Mouse (Mus musculus): ENCODE measurements around the gene Tmem200b.

Gene Tmem200b

DNA sequence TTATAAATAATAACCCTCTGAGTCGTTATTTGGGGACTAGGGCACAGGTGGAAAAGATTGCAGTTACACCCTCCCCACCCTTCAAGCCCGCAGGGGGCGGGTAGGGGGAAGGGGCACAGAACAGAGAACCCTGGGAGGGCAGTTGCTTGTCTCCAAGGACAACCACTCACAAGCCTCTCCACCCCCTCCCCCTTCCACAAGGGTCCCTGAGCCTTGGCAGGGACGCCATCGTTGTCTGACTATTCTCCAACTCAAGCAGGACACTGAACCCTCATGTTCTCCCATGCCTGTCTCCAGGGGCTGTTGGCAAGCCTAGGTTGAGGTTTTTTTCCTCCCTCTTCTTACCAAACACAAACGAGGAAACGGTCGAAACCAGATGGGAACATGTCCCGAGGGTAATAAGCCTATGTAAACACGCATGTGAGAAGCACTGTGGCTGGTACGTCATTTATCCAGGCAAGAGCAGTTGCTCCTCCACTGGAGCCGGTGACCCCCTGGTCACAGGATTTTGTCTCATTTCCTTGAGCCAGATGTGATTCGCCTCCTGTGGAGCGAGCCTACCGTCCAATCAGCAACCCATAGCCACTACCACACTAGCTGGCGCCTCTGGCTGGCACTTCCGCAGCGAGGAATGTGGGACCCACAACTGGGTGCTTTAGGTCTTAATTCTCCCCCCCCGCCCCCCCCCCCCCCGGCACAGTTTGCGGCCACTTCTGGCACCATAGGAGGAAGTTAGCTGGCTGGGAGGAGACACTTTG, 11.2 kb upstream of the Tmem200b start:
- no peak for DNase-seq (ENCODE audit: extremely low read depth, insufficient read length, low spot score)

DNA sequence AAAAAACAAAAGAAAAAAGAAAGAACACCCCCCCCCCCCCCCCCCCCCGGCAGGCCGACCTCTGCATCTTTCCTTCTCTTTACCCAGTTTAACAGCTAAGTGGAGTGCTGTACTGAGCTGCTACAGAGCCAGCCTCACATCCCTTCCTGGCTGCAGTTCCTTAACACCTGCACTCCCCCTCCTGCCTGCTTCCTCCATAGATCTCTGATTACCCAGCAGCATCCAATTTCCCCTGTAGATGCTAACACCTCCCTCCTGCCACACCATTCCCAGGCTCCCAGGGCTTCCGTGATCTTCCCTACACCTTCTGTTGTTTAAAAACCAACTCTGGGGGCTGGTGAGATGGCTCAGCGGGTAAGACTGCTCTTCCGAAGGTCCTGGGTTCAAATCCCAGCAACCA, 10.1 kb upstream of the Tmem200b start:
- no peak for DNase-seq (ENCODE audit: extremely low read depth, insufficient read length, low spot score)

GRCm38 (mm10) chr4:131913526-131913925, 8.0 kb upstream of the Tmem200b start:
- DNase-seq (ENCODE audit: extremely low read depth, insufficient read length, low spot score) = peak; percentile 53

- DNase-seq (ENCODE audit: extremely low read depth, insufficient read length, low spot score) = no peak
Measured at GRCm38 (mm10) chr4:131914046-131914643, 7.4 kb upstream of the Tmem200b start.

- DNase-seq (ENCODE audit: extremely low read depth, insufficient read length, low spot score) = no peak
Measured at GRCm38 (mm10) chr4:131914891-131915469, 6.6 kb upstream of the Tmem200b start.

DNA sequence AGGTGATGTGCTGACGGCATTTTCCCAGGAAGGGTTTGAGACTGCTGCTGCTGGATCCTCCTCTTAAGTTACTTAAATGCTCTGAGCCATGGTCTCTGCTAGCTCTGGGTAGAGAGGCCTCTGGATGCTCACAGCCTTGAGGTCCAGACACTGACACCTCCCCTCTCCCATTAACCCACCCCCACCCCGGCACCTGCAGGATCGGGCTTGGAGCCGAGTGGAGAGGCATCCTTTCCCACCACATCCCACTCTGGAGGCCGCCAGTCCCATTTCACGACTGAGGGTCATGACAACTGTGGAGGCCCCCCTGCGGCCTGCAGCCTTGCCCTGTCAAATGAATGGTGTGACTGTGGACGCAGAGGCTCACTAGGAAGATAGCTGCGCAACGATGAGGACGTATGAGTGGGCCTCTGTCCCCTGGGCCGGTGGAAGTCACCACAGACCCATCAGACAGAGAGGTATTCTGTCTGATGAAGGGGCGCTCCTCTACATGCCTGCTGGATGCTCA, 5.7 kb upstream of the Tmem200b start:
- DNase-seq (ENCODE audit: extremely low read depth, insufficient read length, low spot score) = no peak

- DNase-seq (ENCODE audit: extremely low read depth, insufficient read length, low spot score) = peak; percentile 66
Measured at GRCm38 (mm10) chr4:131916425-131916824, 5.1 kb upstream of the Tmem200b start.

DNA sequence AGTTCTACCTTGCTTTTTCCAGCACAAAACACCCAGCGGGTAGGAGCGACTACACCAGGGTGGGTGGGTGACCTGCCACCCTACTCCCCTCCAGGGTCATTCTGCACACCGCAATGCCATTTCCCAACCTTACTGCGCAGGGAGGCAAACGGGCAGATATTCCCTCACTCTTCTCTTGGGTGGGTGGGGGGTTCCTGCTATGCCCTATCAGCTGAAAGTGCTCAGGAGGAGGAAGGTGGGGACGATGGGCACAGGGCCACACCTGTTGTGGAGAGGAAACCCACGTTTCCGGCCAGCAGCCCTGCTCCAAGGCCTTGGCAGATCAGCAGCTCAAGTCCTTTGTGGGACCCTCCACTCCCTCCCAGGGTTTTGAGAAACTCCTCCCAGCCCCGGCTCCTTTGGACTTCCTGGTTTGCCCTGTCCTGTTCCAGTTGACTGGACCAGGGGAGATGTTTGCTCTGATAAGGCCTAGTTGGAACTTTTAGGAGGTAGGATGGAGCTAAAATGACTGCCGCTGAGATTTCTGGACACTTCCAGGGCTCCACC, 4.5 kb upstream of the Tmem200b start:
- no peak for DNase-seq (ENCODE audit: extremely low read depth, insufficient read length, low spot score)

GRCm38 (mm10) chr4:131918026-131918533, 3.5 kb upstream of the Tmem200b start:
- DNase-seq (ENCODE audit: extremely low read depth, insufficient read length, low spot score) = no peak

DNA sequence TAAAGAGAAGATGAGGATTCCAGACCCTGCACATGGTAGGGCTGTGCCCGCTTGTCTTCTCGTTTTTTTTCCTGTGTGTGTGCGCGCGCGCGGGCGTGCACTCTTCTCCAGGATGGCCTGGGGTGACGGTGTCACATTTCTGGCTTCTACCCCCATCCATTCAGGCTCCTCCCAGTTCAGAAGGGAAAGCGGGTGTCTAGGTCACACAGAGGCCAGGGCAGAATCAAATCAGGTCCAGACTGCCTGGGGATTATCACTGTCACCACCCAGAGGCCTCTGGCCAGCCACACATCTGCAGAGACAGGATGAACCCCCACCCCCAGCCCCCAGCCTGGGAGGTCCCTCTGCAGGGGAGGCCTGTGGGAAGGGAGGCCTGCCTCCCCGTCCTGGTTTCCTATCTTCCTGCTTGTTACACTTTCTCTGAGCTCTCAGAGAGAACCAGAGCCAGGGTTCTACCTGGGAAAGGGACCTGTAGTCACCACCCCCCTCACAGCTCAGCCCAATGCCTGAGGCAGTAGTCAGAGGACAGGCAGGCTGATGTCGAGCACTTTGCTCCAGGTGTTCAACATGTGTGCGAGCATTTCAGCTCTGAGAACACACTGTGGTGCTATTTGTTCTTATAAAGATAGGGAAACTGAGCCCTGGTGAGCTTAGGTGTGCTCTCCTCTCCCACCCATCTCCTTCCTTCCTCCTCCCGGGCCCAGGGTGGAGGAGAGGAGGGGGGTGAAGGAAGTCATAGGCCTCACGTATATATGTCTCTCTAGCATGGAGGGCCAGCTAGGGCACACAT, 2.7 kb upstream of the Tmem200b start:
- no peak for DNase-seq (ENCODE audit: extremely low read depth, insufficient read length, low spot score)

DNA sequence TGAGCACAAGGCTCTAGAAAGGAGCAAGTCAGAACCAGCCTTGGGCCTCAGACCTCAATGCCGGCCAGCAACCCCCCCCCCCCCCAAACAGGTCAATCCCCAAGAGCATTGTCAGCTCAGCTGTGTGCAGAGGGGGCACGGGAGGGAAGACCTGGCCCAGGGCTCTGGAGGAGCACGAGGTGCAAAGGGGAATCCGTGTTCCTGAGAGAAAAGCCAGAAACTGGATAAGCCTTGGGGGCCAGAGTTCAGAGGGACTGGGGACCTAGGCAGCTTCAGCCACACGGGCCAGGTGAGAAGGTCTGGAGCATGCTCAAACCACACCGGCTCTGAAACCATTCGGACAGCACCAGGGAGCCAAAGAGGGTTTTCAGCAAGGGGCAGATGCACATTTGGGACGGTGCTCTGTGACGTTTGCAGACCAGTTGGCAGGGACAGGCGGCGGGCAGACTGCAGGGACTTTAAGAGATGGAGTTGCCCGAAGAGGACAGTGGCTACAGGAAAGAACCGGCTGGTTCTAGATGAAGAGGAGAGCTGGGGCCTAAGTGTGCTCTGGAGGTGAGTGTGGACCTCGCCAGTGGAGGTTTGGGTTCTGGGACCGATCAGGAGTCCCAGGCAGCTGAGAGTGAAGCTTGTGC, 1.9 kb upstream of the Tmem200b start:
- DNase-seq (ENCODE audit: extremely low read depth, insufficient read length, low spot score) = no peak

DNA sequence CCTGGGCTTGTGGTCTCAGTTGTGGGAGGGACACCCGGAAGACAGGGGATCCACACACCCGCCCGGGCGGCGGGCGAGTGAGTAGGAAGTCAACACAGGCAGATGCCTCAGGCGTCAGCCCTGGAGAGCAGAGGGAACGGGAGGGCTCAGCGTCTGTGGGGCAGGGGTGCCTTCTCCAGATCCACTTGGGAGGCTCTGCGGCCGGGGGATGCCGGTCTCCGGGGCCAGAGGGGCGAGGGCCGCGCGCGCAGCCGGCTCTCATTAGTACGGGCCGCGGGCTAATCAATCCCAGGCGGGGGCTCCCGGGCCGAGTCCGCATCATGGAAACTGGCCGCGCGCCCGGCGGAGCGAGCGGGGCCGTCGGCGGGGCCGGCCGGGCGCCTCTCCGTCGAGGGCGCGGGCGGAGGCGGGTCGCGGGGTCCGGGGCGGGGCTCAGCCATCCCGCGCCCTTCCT, 1.4 kb upstream of the Tmem200b start:
- DNase-seq (ENCODE audit: extremely low read depth, insufficient read length, low spot score) = no peak

DNA sequence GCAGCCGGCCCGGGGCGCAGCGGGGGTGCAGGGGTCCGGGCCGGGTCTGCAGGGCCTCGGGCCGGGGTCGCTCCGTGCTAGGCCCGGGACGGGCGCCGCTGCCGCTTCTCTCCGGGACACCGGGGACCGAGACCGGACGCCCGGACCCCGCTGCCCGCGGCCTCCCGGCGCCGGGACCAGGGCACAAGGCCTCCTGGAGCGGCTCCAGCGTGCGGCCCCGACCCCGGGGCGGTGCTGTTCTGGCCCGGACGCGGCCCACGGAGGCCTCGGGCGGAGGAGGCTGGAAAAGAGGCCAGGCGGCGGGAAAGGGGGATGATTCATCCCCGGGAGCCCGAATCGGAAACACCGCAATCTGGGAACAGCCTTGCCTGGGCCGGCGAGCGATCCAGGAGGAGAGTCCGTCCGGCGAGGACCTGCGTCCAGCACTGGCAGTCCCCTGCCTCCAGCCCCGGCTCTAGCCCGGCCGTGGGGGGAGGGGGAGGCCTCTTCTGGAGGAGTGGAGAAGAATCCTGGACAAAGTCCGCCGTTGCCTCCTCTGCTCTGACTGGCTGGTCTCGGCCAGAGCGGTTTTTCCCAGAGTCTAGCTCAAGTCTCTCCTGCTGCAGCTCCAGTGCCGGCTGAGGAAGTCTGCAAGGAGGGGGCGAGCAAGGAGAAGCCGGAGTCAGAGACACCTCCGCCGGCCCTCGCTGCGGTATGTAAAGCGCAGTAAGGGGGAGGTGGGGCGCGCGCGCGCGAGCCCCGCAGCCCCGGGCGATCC, 798 bp upstream of the Tmem200b start:
- DNase-seq (ENCODE audit: extremely low read depth, insufficient read length, low spot score) = no peak

GRCm38 (mm10) chr4:131922404-131922803, 833 bp downstream of the Tmem200b start:
- DNase-seq (ENCODE audit: extremely low read depth, insufficient read length, low spot score) = no peak

DNA sequence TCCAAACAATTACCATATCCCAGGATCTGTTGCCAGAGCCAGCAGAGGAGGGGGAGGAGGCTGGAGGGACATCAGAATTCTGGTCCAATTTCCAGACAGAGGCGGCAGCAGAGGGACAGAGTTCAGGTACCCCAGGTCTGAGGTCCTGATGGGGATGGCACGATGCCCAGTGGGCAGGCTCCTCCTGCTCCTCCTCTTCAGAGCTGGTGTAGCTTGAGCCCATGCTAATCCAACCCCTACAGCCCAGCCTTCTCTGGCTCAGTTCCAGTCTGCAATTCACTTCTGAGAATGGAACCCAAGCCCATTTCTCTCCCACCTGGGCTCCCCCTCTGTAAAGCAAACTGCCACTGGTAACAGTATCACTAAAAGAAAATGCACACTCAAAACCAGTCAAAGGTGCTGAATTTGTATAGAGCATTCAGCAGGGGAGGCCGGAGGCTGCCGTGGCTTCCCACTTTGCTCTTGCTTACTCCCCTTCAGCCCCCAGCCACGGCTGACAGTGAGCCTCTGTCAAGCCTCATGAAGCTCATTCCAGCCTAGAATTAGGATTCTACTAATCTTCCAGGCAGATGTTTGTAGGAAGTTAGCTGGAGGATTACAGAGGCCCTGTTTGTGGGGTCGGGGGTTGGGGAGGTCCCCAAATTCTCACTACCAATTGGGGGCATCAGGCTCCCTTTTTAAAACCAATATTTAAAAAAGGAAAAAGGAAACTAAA, 2.7 kb downstream of the Tmem200b start:
- no peak for DNase-seq (ENCODE audit: extremely low read depth, insufficient read length, low spot score)

GRCm38 (mm10) chr4:131929146-131929545, 7.6 kb downstream of the Tmem200b start:
- DNase-seq (ENCODE audit: extremely low read depth, insufficient read length, low spot score) = no peak

DNA sequence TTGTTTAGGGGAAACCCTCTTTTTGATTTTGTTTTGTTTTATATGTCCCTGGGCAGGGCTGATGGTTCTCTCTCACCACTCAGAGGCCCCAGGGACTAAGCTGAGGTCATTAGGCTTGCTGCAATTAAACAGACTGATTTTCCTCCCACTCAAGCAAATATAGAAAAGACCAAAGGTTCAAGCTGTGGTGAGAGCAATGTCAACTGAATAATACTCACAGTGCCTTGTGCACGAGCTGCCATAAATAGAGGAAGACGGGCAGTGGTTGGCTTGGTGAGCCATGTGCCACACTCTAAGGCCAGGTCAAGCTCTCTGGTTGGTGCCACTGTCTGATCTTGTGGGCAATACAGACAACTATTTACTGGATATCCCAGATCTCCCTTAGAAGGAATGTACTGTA, 17.9 kb downstream of the Tmem200b start:
- no peak for DNase-seq (ENCODE audit: extremely low read depth, insufficient read length, low spot score)

DNA sequence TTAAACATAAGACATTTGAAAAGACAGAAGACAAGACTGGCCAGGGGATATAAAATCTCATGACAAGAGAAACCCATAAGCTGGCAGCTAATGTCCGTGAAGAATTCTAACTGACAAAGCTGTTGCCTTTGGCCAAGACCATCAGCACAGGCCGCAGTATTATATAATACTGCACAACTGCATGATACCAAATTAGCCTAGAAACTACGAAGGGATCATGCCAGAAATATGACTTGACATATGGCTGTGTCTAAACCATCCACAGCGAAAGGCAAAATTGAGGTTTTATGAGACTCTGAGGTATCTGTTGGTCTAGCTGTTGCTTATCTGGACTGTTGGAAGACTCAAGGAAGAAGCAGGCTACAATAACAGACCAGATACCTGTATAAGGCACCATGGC, 19.3 kb downstream of the Tmem200b start:
- no peak for DNase-seq (ENCODE audit: extremely low read depth, insufficient read length, low spot score)

- no peak for DNase-seq (ENCODE audit: extremely low read depth, insufficient read length, low spot score)
Measured at GRCm38 (mm10) chr4:131947848-131948247, 26.3 kb downstream of the Tmem200b start.
